ENCODE assay signal across 30 mouse cellular contexts in genomic region chr2:143950290-143951027, GRCm38 (mm10). TPM values are rescaled to one million over a fixed set of nuclear protein-coding genes. Genes with fewer than 3 reads are reported as not detected.
DNase-seq lines count a peak whose midpoint lies in the region; ATAC-seq and TF ChIP-seq lines count a peak whose summit lies in the region.
"Had no signal": no experiment of that assay in that cellular context is flagged by ENCODE, and none has a peak within 500 bp of the region (broad histone marks: within the 10 kb centered on the region; RNA-seq: fewer than 3 reads in every experiment).

No protein-coding gene starts in this region.

- H3K27ac ChIP-seq in forebrain, embryonic 11.5 days (ENCODE audit: low read depth, low read length), result no peak overlapping the region
- H3K27ac ChIP-seq in forebrain, postnatal 0 days (ENCODE audit: low read depth, low read length), result no peak overlapping the region
- H3K27ac ChIP-seq in liver, adult 2 months (replicated peaks; ENCODE audit: insufficient read depth, low read depth, low read length), result peak overlapping the region; percentile 44
- H3K27ac ChIP-seq in embryonic facial prominence, embryonic 13.5 days, result peak overlapping the region; percentile 16; the same call in 1 of the 2 replicates
- H3K27ac ChIP-seq: embryonic facial prominence, embryonic 15.5 days; forebrain, embryonic 12.5 days; hindbrain, embryonic 10.5 days; hindbrain, embryonic 13.5 days; intestine, embryonic 15.5 days had no signal

- H3K9me3 ChIP-seq in forebrain, embryonic 11.5 days (ENCODE audit: control insufficient read depth, low read length), result no peaks in the 10 kb centered on the region
- H3K9me3 ChIP-seq in forebrain, postnatal 0 days (ENCODE audit: low read length), result no peaks in the 10 kb centered on the region
- H3K9me3 ChIP-seq in embryonic facial prominence, embryonic 13.5 days, result no peaks in the 10 kb centered on the region
- H3K9me3 ChIP-seq: embryonic facial prominence, embryonic 15.5 days; forebrain, embryonic 12.5 days; G1E; heart, embryonic 10.5 days; heart, embryonic 15.5 days; hindbrain, embryonic 10.5 days; hindbrain, embryonic 13.5 days; intestine, embryonic 15.5 days had no signal

- H3K4me1 ChIP-seq in forebrain, embryonic 11.5 days (replicated peaks; ENCODE audit: control insufficient read depth, insufficient read depth, low read length), result no peaks in the 10 kb centered on the region
- no peaks in the 10 kb centered on the region for H3K4me1 ChIP-seq in forebrain, postnatal 0 days (ENCODE audit: insufficient read depth)
- H3K4me1 ChIP-seq in liver, adult 2 months (ENCODE audit: control insufficient read depth, insufficient read depth, low read length), result peaks cover 12% of the 10 kb centered on the region
- H3K4me1 ChIP-seq in embryonic facial prominence, embryonic 13.5 days, result peaks cover 23% of the 10 kb centered on the region
- H3K4me1 ChIP-seq: forebrain, embryonic 12.5 days; hindbrain, embryonic 10.5 days; hindbrain, embryonic 13.5 days; intestine, embryonic 15.5 days had no signal

- no peaks in the 10 kb centered on the region for H3K79me2 ChIP-seq in liver, adult 2 months (ENCODE audit: control insufficient read depth, insufficient read depth, low read length)

- H3K9ac ChIP-seq in forebrain, embryonic 11.5 days (ENCODE audit: low read length), result no peak overlapping the region
- no peak overlapping the region for H3K9ac ChIP-seq in forebrain, postnatal 0 days
- H3K9ac ChIP-seq in liver, adult 2 months (ENCODE audit: low read depth, low read length), result no peak overlapping the region
- H3K9ac ChIP-seq in embryonic facial prominence, embryonic 13.5 days, result no peak overlapping the region
- H3K9ac ChIP-seq: embryonic facial prominence, embryonic 15.5 days; forebrain, embryonic 12.5 days; heart, embryonic 15.5 days; hindbrain, embryonic 13.5 days; intestine, embryonic 15.5 days had no signal

- TF ChIP-seq CTCF in forebrain, postnatal 0 days (IDR thresholded peaks at IDR 0.05; ENCODE audit: low read depth), result no peak
- no peak for TF ChIP-seq CTCF in liver, adult 2 months (IDR thresholded peaks at IDR 0.05; ENCODE audit: low read depth, low read length)

- ATAC-seq in forebrain, embryonic 11.5 days (replicated peaks; ENCODE audit: low FRiP score), result no peak
- ATAC-seq in forebrain, postnatal 0 days, result no peak
- no peak for ATAC-seq in embryonic facial prominence, embryonic 13.5 days (ENCODE audit: insufficient number of reproducible peaks, insufficient read depth, low FRiP score, low TSS enrichment, low read depth)
- ATAC-seq in cerebellum, adult (ENCODE audit: insufficient number of reproducible peaks, low FRiP score, low TSS enrichment), result no peak
- ATAC-seq: hindbrain, embryonic 16.5 days; Patski had no signal

- H3K4me3 ChIP-seq in forebrain, embryonic 11.5 days (ENCODE audit: low read depth, low read length), result no peak overlapping the region
- H3K4me3 ChIP-seq in forebrain, postnatal 0 days (ENCODE audit: low read depth, low read length), result no peak overlapping the region
- no peak overlapping the region for H3K4me3 ChIP-seq in liver, adult 2 months (ENCODE audit: insufficient read depth, low read depth, low read length)
- H3K4me3 ChIP-seq in embryonic facial prominence, embryonic 13.5 days, result no peak overlapping the region
- H3K4me3 ChIP-seq: embryonic facial prominence, embryonic 15.5 days; forebrain, embryonic 12.5 days; heart, embryonic 10.5 days; heart, embryonic 15.5 days; hindbrain, embryonic 10.5 days; hindbrain, embryonic 13.5 days; intestine, embryonic 15.5 days had no signal

- no peak for TF ChIP-seq POLR2A in liver, adult 2 months (IDR thresholded peaks at IDR 0.05; ENCODE audit: extremely low read depth, insufficient read depth, low read length)

- peak; percentile 48 for DNase-seq in forebrain, embryonic 11.5 days (ENCODE audit: low spot score)
- no peak for DNase-seq in forebrain, postnatal 0 days
- peak; percentile 83 for DNase-seq in heart, adult 11 months
- DNase-seq in heart, adult 9 months (ENCODE audit: low spot score in 2 of 2), result no peak
- DNase-seq in liver, adult 2 months (ENCODE audit: extremely low read depth, low read depth, low spot score), result no peak
- DNase-seq in liver, result no peak
- DNase-seq: adrenal gland, postnatal 10 days; adrenal gland, postnatal 36 days; B cell, adult 2 months; cerebellum, adult 11 months; cerebellum, adult 2 months; cerebellum, adult 9-11 months; cerebellum, postnatal 25 days; gastrocnemius, postnatal 14 days; heart, adult 18-20 months; heart, postnatal 10 days; heart, postnatal 36 days had no signal

- WGBS in forebrain, embryonic 11.5 days, result 82% methylated on average over 5 of the region's 5 CpGs
- 88% methylated on average over 5 of the region's 5 CpGs for WGBS in forebrain, postnatal 0 days
- 89% methylated on average over 5 of the region's 5 CpGs for WGBS in liver, adult 2 months
- 62% methylated on average over 5 of the region's 5 CpGs for WGBS in embryonic facial prominence, embryonic 13.5 days

- no peak overlapping the region for H3K4me2 ChIP-seq in forebrain, embryonic 11.5 days (ENCODE audit: low read depth, low read length, severe bottlenecking)
- H3K4me2 ChIP-seq in forebrain, postnatal 0 days (ENCODE audit: low read depth), result no peak overlapping the region
- H3K4me2 ChIP-seq in embryonic facial prominence, embryonic 13.5 days, result no peak overlapping the region
- H3K4me2 ChIP-seq: embryonic facial prominence, embryonic 15.5 days; forebrain, embryonic 12.5 days; heart, embryonic 15.5 days; hindbrain, embryonic 13.5 days; intestine, embryonic 15.5 days had no signal

- no peaks in the 10 kb centered on the region; the same call in 1 of the 2 replicates for H3K36me3 ChIP-seq in forebrain, embryonic 11.5 days (ENCODE audit: control insufficient read depth, insufficient read depth, low read length)
- H3K36me3 ChIP-seq in forebrain, postnatal 0 days (ENCODE audit: insufficient read depth), result peaks cover 81% of the 10 kb centered on the region
- peaks cover 80% of the 10 kb centered on the region for H3K36me3 ChIP-seq in liver, adult 2 months (ENCODE audit: control insufficient read depth, insufficient read depth, low read length)
- H3K36me3 ChIP-seq in embryonic facial prominence, embryonic 13.5 days, result peaks cover 100% of the 10 kb centered on the region

- no peaks in the 10 kb centered on the region for H3K27me3 ChIP-seq in forebrain, embryonic 11.5 days (ENCODE audit: control insufficient read depth, insufficient read depth, low read length)
- H3K27me3 ChIP-seq in forebrain, postnatal 0 days (ENCODE audit: insufficient read depth, low read length), result no peaks in the 10 kb centered on the region
- H3K27me3 ChIP-seq in liver, adult 2 months (ENCODE audit: control insufficient read depth, insufficient read depth, low read length), result no peaks in the 10 kb centered on the region
- H3K27me3 ChIP-seq in embryonic facial prominence, embryonic 13.5 days, result no peaks in the 10 kb centered on the region
- H3K27me3 ChIP-seq: CH12.LX; embryonic facial prominence, embryonic 15.5 days; forebrain, embryonic 12.5 days; heart, embryonic 15.5 days; hindbrain, embryonic 13.5 days; intestine, embryonic 15.5 days; Patski had no signal

RNA-seq across cellular contexts. Expression of gene Dstn, which starts 35.3 kb away (rescaled TPM):
- 364 and 369 TPM in 2 replicates for polyA plus RNA-seq in forebrain, embryonic 11.5 days (2014; fragmentation: Nextera tagmentation; extraction: Ambion mirVana)
- 409 and 455 TPM in 2 replicates for total RNA-seq in forebrain, postnatal 0 days (2014; rRNA removed)
- 497 and 512 TPM in 2 replicates for polyA plus RNA-seq in forebrain, postnatal 0 days (2015; fragmentation: Nextera tagmentation; extraction: Ambion mirVana)
- 191 and 252 TPM in 2 replicates for total RNA-seq in liver, adult 2 months (2014; rRNA removed)
- 25.0 and 27.5 TPM in 2 replicates for polyA plus RNA-seq in liver, adult 2 months (2012; rRNA removed)
- polyA plus RNA-seq in embryonic facial prominence, embryonic 13.5 days (2015; fragmentation: Nextera tagmentation; extraction: Ambion mirVana), result 377 and 395 TPM in 2 replicates

Comparison
In these comparisons a context has a peak if more than half of its experiments do, and no peak if none do; other contexts are left out.
1. DNase-seq: peak in forebrain, embryonic 11.5 days (single experiment) and heart, adult 11 months (single experiment); none in forebrain, postnatal 0 days (single experiment), heart, adult 9 months (0 of 2), liver, adult 2 months (single experiment) and liver (single experiment).
2. H3K27ac ChIP-seq: peak in liver, adult 2 months (single experiment) and embryonic facial prominence, embryonic 13.5 days (single experiment); none in forebrain, embryonic 11.5 days (single experiment) and forebrain, postnatal 0 days (single experiment).
3. RNA of gene Dstn, which starts 35.3 kb away (polyA plus RNA-seq): 497 to 512 TPM in forebrain, postnatal 0 days, 377 to 395 TPM in embryonic facial prominence, embryonic 13.5 days and 364 to 369 TPM in forebrain, embryonic 11.5 days; 25.0 to 27.5 TPM in liver, adult 2 months; every median in the first group is over 10 times any median in the second.